Mouse (Mus musculus): ENCODE results near the gene Sfrp5. TPM values are rescaled to one million over a fixed set of nuclear protein-coding genes. Genes with fewer than 3 reads are reported as not detected.
A peak's percentile ranks its signal among the peaks of the same experiment; 100 is the strongest.

The Sfrp5 gene
- total RNA-seq, 2 experiments from 2014 or later, result 5.1 to 5.3 TPM

DNA sequence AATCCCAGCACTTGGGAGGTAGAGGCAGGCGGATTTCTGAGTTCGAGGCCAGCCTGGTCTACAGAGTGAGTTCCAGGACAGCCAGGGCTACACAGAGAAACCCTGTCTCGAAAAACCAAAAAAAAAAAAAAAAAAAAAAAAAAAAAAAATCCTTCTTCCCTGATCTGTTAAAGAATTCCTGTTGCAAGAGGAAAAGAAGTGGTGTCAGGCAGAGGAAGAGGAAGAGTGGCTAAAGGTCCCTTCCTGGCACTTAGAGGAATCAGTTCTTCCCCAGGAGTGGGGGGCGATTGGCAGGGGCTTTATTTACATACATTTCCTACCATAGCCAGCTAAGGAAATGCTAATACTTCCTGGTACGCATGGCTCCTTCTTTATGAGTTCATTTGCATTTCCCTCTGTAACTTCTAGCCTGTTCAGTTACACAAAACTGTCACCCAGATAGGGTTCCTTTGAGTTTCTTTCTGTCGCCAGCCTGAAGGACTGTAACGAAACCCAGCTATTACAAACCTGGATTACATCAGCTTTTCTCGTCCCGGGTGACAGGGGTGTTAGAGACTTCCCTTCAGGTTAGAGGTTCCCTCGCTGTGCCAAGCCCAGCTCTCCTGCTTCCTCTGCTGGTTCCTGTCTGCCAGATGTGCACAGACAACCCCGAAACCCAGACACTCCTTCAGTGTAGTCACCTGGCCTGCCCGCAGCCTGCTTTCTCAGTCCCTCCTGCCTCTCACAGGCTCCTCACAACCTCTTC lies 44.4 kb downstream of the Sfrp5 start:
- intact Hi-C loops (cut with DNase I), result no loop called here
- no peak for DNase-seq

DNA sequence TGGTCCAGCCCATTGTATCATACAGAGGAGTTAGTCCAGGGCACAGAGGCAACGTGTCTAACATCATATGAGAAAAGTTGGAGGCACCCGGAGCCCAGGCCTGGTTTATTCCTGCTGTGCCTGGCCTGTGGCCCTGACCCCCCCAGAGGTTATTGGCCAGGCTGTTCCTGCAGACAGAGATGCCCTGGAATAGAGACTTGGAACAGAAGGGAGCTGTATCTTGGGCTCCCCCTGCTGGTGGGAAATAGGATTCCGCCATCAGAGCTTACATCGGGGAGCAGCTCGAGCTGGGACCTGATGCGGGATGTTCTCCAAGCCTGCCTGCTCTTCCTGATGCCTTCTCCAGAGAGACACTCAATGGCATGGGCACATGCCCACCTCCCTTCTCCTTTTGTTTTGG lies 50.1 kb downstream of the Sfrp5 start:
- intact Hi-C loops (cut with DNase I), result loop anchor here (2.0 to 5.0 kb wide), 2 partner anchors 61 to 115 kb away; partner anchors contain the start of genes Ankrd2 and Pi4k2a
- DNase-seq, result peak; percentile 89 to 91

DNA sequence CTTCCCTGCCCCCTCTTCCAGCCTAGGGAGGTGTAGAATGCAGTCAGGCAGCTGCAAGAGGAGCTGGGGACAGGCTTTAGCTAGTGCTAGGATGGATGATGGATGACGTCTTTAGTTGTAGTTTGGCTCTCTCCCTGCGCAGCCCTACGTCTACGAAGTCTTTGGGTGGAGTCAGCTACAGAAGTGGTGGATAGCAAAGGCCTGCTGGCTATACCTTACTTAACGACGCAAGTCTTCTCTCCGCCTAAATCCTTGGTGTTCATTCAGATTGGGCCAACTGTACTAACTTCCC lies 53.5 kb downstream of the Sfrp5 start:
- intact Hi-C loops (cut with DNase I), result no loop called here
- no peak for DNase-seq

Other genes with a start within 250 kb of the Sfrp5 start
- 10 to 100 TPM; 17.3 to 18.0 TPM for gene Mms19, start 221.1 kb downstream of the Sfrp5 start, total RNA-seq (2021)
- gene Ubtd1, start 220.5 kb downstream of the Sfrp5 start, total RNA-seq (2021), result 10 to 100 TPM; 19.6 to 21.2 TPM
- gene Ankrd2, start 166.3 kb downstream of the Sfrp5 start, total RNA-seq (2021), result under 1 TPM; 0.24 to 0.36 TPM
- 1 to 10 TPM; 1.4 to 1.7 TPM for gene Hoga1, start 156.6 kb downstream of the Sfrp5 start, total RNA-seq (2021)
- not detected for gene 4933411K16Rik, start 150.0 kb downstream of the Sfrp5 start, total RNA-seq (2021)
- gene Morn4, start 115.9 kb downstream of the Sfrp5 start, total RNA-seq (2021), result 1 to 10 TPM; 2.5 to 2.9 TPM
- 10 to 100 TPM; 19.6 to 25.4 TPM for gene Pi4k2a, start 111.8 kb downstream of the Sfrp5 start, total RNA-seq (2021)
- 10 to 100 TPM; 11.0 to 11.3 TPM for gene Avpi1, start 73.2 kb downstream of the Sfrp5 start, total RNA-seq (2021)
- gene Marveld1, start 54.9 kb downstream of the Sfrp5 start, total RNA-seq (2021), result 10 to 100 TPM; 22.2 to 24.0 TPM
- gene Zfyve27, start 38.3 kb downstream of the Sfrp5 start, total RNA-seq (2021), result 10 to 100 TPM; 25.6 to 25.8 TPM
- under 1 TPM; 0.49 to 0.97 TPM for gene Golga7b, start 45.3 kb upstream of the Sfrp5 start, total RNA-seq (2021)
- gene Crtac1, start 229.5 kb upstream of the Sfrp5 start, total RNA-seq (2021), result not detected

Measured in heart, postnatal 36 days (tissue).